15 mouse cellular contexts compared by ENCODE assay signal in genomic region chr5:37215276-37215675, GRCm38 (mm10). TPM values are rescaled to one million over a fixed set of nuclear protein-coding genes. Genes with fewer than 3 reads are reported as not detected.
"Had no signal": no experiment of that assay in that cellular context is flagged by ENCODE, and none has a peak within 500 bp of the region (broad histone marks: within the 10 kb centered on the region; RNA-seq: fewer than 3 reads in every experiment).

No protein-coding gene starts in this region.

- H3K27ac ChIP-seq: left cerebral cortex, adult 2 months; limb, embryonic 12.5 days; liver, embryonic 13.5 days; lung, embryonic 15.5 days; macrophage; midbrain, embryonic 13.5 days had no signal

- ATAC-seq: liver, postnatal 0 days; midbrain, embryonic 13.5 days had no signal

- H3K9ac ChIP-seq: limb, embryonic 12.5 days; liver, embryonic 13.5 days; liver, postnatal 0 days; lung, embryonic 15.5 days; midbrain, embryonic 13.5 days had no signal

- H3K4me3 ChIP-seq: left cerebral cortex, adult 2 months; limb, embryonic 12.5 days; liver, embryonic 13.5 days; lung, embryonic 15.5 days; megakaryocyte, embryonic 14.5 days; midbrain, embryonic 13.5 days had no signal

- H3K9me3 ChIP-seq: limb, embryonic 12.5 days; liver, embryonic 13.5 days; lung, embryonic 15.5 days; midbrain, embryonic 13.5 days had no signal

- H3K4me1 ChIP-seq: limb, embryonic 12.5 days; liver, embryonic 13.5 days; lung, embryonic 15.5 days; megakaryocyte, embryonic 14.5 days had no signal

- H3K4me2 ChIP-seq: limb, embryonic 12.5 days; liver, embryonic 13.5 days; lung, embryonic 15.5 days; midbrain, embryonic 13.5 days had no signal

- H3K27me3 ChIP-seq: liver, embryonic 13.5 days; lung, embryonic 15.5 days; megakaryocyte, embryonic 14.5 days; midbrain, embryonic 13.5 days had no signal

- H3K36me3 ChIP-seq: limb, embryonic 12.5 days; liver, embryonic 13.5 days; lung, embryonic 15.5 days; midbrain, embryonic 13.5 days had no signal

- DNase-seq: kidney, adult 18-20 months; kidney, postnatal 10 days; liver; liver, embryonic 13.5 days; liver, postnatal 0 days; lung, postnatal 14 days; right cerebral cortex, adult 18-20 months; right cerebral cortex, postnatal 25 days; thymus, postnatal 36 days had no signal

RNA-seq across cellular contexts. Expression of gene Crmp1, which starts 26.5 kb away (rescaled TPM):
- polyA plus RNA-seq: macrophage had no signal
